Mouse (Mus musculus): ENCODE measurements around the gene Pabpn1.
"Not testable (repeated sequence)": the region's sequence is repeated elsewhere in the genome, so short reads cannot be mapped to it uniquely, and the experiment has no call there.

The Pabpn1 gene

DNA sequence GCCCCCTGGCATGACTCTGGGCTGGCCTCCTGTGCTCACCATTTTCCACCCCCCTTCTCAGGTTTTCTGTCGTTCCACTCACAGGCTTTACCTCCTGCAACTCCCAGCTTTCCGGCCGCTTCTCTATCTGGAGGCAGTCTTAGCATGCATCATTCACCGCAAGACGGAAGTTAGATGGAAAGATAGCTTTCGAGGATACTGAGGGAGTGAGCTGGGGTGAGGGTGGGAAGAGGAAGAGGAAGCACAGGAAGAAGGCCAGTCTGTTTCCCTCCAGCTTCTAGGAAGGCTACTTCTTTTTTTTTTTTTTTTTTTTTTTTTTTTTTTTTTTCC is 44.5 kb downstream of the Pabpn1 start:
- no peak for DNase-seq (ENCODE audit: low read depth, low spot score)

DNA sequence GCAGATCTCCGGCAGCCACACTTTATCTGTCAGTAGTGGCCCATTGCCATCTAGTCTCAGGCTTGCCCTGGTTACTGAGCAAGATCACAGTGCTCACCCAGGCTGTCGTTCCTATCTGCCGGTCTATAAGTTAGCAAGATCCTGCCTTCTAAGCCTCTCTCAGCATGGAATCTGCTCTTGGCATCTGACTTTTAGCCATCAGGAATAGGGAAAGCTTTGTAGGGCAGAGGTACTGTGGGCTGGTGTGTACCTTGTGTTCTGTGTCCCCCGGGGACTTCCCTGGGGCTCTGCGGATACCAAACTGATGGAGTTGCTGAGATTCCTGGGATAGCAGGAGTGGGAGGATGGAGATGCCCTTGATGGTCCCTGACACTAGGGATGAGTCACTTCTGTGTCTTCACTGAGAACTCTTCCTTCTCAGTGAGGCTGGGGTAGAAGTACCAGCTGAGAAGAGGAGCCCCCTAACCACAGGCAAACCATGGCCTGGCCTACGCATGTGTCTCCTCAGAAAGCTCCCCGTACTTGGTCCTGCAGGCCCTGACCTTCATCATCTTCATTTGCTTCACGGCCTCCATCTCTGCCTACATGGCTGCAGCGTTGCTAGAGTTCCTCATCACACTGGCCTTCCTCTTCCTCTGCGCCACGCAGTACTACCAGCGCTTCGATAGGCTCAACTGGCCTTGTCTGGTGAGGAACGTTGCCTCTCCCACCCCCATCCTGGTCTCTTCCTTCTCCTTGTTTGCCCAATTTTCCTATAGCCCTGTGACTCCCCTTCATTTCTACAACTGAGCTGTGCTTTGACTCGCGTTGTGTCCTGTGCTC is 45.3 kb downstream of the Pabpn1 start:
- DNase-seq (ENCODE audit: low read depth, low spot score), result no peak

- no peak for DNase-seq (ENCODE audit: low read depth, low spot score)
These were observed 46.3 kb downstream of the Pabpn1 start for GRCm38 (mm10) chr14:54938431-54939219.

DNA sequence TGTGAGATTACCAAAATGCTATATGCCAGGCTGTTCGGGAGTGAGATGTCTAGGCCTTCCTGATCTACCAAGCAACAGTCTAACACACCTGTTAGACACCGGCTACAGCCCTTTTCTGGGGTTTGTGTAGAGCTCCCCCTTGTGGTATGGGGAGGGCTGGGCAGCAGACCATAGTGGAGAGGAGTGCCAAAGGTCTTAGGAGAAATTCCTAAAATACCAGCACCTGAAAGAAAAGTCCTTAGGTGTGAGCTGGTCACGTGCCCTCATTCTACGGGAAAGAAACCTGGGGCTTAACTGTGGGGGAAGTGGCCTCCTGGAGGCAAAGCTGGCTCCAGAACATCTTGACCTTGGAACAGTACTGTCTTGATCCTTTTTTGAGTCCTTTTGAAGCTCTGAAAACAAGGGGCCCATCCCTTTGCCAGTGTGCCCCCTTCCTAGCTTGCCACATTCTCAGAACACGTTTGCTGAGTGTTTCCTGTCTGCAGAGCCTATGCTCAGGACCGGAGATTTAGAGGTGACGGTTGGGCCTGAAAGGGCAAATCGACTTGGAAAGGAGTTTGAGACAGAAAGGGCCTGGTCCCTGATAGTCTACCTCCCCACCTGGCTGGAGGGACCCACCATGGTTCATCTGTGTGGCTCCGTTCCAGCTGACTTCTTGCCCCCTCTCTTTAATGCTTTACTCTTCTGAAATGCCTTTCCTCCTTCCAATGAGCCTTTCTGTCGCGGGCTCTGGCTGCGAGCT is 47.3 kb downstream of the Pabpn1 start:
- DNase-seq (ENCODE audit: low read depth, low spot score), result peak; percentile 40

- DNase-seq (ENCODE audit: low read depth, low spot score), result no peak
These were observed 47.9 kb downstream of the Pabpn1 start for GRCm38 (mm10) chr14:54940176-54940530.

GRCm38 (mm10) chr14:54941024-54941978 is 49.0 kb downstream of the Pabpn1 start:
- no peak for DNase-seq (ENCODE audit: low read depth, low spot score)

GRCm38 (mm10) chr14:54942479-54942878 is 50.2 kb downstream of the Pabpn1 start:
- DNase-seq (ENCODE audit: low read depth, low spot score), result no peak

DNA sequence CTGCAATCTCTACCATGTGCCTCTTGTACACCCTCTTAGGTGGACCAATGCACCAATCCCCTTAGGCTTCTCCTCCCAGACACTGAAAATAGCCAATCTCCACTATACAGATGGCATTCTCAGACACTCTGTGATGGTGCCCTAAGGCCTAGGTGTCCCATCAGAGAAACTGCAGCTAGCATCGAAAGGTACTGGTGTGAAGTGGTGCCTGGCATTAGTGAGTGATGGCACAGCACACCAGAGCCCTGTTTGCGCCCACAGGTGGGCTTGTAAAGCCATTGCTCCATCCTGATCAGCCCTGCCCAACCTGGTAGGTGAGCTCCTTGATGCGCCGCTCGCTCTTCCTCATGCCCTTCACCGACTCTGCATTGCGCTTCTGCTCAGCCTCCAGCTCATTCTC is 51.7 kb downstream of the Pabpn1 start:
- DNase-seq (ENCODE audit: low read depth, low spot score), result no peak

DNA sequence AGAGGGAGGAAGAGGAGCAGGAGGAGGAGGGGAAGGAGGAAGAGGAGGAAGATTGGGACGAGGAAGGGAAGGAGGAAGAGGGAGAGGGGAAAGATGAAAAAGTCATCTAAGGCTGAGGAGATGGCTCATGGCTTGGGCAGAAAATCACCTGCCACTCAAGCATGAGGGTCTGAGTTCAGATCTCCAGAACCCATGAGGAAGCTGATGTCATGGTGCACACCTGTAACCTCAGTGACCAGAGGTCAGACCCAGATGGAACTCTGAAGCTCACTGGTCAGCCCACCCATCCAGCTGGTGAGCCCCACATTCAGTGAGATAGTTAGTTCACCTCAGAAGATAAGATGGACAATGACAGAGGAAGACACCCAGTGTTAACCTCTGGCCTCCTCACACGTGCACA is 52.6 kb downstream of the Pabpn1 start:
- no peak for DNase-seq (ENCODE audit: low read depth, low spot score)

GRCm38 (mm10) chr14:54945975-54946704 is 53.8 kb downstream of the Pabpn1 start:
- no peak for DNase-seq (ENCODE audit: low read depth, low spot score)

DNA sequence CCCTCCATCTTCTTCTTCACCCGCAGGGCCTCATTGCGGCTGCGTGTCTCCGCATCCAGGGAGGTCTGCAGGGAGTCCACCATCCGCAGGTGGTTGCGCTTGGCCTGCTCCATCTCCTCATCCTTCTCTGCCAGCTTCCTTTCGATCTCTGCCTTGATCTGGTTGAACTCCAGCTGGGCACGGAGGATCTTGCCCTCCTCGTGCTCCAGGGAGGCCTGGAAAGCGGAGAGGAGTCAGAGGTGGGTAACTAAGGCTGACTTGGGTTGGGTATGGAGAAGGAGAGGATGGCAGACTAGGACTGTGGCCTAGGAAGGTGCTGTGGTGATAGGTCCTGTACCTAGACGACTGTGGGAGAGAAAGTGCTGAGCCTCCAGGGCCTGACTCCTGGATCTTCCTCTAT is 54.7 kb downstream of the Pabpn1 start:
- not testable (repeated sequence) for DNase-seq (ENCODE audit: low read depth, low spot score)

Measured in retina, postnatal 7 days (tissue).